Mouse (Mus musculus) heart, embryonic 16.5 days (tissue): ENCODE data around the gene Cyld. TPM values are rescaled to one million over a fixed set of nuclear protein-coding genes. Genes with fewer than 3 reads are reported as not detected.
"Not testable (repeated sequence)": the region's sequence is repeated elsewhere in the genome, so short reads cannot be mapped to it uniquely, and the experiment has no call there.

Source experiments
- ATAC-seq: fragments of 200-750 bp; cut with Nextera tagmentation; replicated peaks from 2 replicates; pipeline ENCODE4 v1.8.0; 2017; ENCODE audit warnings: moderate number of reproducible peaks; ENCODE audit not compliant: insufficient read depth, low FRiP score; ENCODE audit errors: extremely low read depth
- H3K27ac ChIP-seq: fragments of 300-500 bp; sonication (generic); 2 replicates; pipeline ENCODE4 v1.5.1; 2014; ENCODE audit warnings: mild to moderate bottlenecking, low read length, control low read depth, moderate library complexity
- H3K27me3 ChIP-seq: fragments of 300-500 bp; sonication (generic); 2 replicates; pipeline ENCODE4 v1.6.1; 2014; ENCODE audit warnings: low read length, mixed read lengths; ENCODE audit not compliant: control insufficient read depth, insufficient read depth
- H3K36me3 ChIP-seq: fragments of 300-500 bp; sonication (generic); 2 replicates; pipeline ENCODE4 v1.6.1; 2014; ENCODE audit not compliant: control insufficient read depth, insufficient read depth
- H3K4me1 ChIP-seq: fragments of 300-500 bp; sonication (generic); 2 replicates; pipeline ENCODE4 v1.6.1; 2014; ENCODE audit warnings: low read length, mixed read lengths; ENCODE audit not compliant: control insufficient read depth, insufficient read depth
- H3K4me2 ChIP-seq: fragments of 300-500 bp; sonication (generic); 2 replicates; pipeline ENCODE4 v1.6.1; 2014; ENCODE audit warnings: low read depth, mild to moderate bottlenecking, control low read depth, low read length
- H3K4me3 ChIP-seq: fragments of 300-500 bp; sonication (generic); 2 replicates; pipeline ENCODE4 v1.5.1; 2014; ENCODE audit warnings: mild to moderate bottlenecking, control low read depth, low read length
- H3K9ac ChIP-seq: fragments of 300-500 bp; sonication (generic); 2 replicates; pipeline ENCODE4 v1.6.1; 2014; ENCODE audit warnings: low read length, control low read depth
- H3K9me3 ChIP-seq: fragments of 300-500 bp; sonication (generic); replicated peaks from 2 replicates; pipeline ENCODE4 v1.6.1; 2016; ENCODE audit warnings: low read length; ENCODE audit not compliant: control insufficient read depth
- WGBS: fragments of 180-500 bp; shearing (Covaris S2); extraction: QIAGEN DNeasy Blood & Tissue Kit; methylation state at CpG from one replicate; pipeline ENCODE4 v1.1.7; 2014; 5-methylcytosine and 5-hydroxymethylcytosine counted together
- polyA plus RNA-seq: library from polyadenylated mRNA; unstranded; fragments of >200 nt; fragmentation: Nextera tagmentation; extraction: Ambion mirVana; gene quantifications from 2 replicates; pipeline ENCODE4 v1.2.1, GENCODE M21; 2015

Cyld gene
- polyA plus RNA-seq: 11.0 and 12.7 TPM in 2 replicates

- Histone ChIP-seq H3K27ac (peak within 1 kb of the TSS; percentile 82), H3K9me3 (no peaks in the 10 kb centered on the region), H3K27me3 (no peaks in the 10 kb centered on the region), H3K36me3 (no peaks in the 10 kb centered on the region), H3K9ac (peak within 1 kb of the TSS; percentile 91), H3K4me1 (peaks cover 8% of the 10 kb centered on the region), H3K4me2 (peak within 1 kb of the TSS; percentile 82), H3K4me3 (peak within 1 kb of the TSS; percentile 90)
- under 1% methylated on average over 80 of the region's 80 CpGs for WGBS
- peak; percentile 98 for ATAC-seq
These were observed at the start of gene Cyld for GRCm38 (mm10) chr8:88696721-88697641. Gene Cyld, plus strand, starts transcription at chr8:88697028.

- Histone ChIP-seq H3K27me3 (peaks cover 6% of the 10 kb centered on the region), H3K4me3 (no peak overlapping the region), H3K4me1 (peaks cover 7% of the 10 kb centered on the region), H3K9me3 (no peaks in the 10 kb centered on the region), H3K4me2 (no peak overlapping the region), H3K9ac (no peak overlapping the region), H3K36me3 (no peaks in the 10 kb centered on the region), H3K27ac (no peak overlapping the region)
- ATAC-seq: no peak
These were observed 48.5 kb upstream of the Cyld start for GRCm38 (mm10) chr8:88648322-88648721.

GRCm38 (mm10) chr8:88650016-88650708 is 46.7 kb upstream of the Cyld start:
- peaks cover 6% of the 10 kb centered on the region for H3K27me3 ChIP-seq
- no peak overlapping the region for H3K4me3 ChIP-seq
- no peak for ATAC-seq
- no peak overlapping the region for H3K9ac ChIP-seq
- H3K9me3 ChIP-seq: no peaks in the 10 kb centered on the region
- 70% methylated on average over 6 of the region's 6 CpGs for WGBS
- peaks cover 7% of the 10 kb centered on the region for H3K4me1 ChIP-seq
- H3K4me2 ChIP-seq: no peak overlapping the region
- no peaks in the 10 kb centered on the region for H3K36me3 ChIP-seq
- no peak overlapping the region for H3K27ac ChIP-seq

- H3K4me1 ChIP-seq, H3K36me3 ChIP-seq, H3K9ac ChIP-seq, ATAC-seq, H3K4me3 ChIP-seq, H3K9me3 ChIP-seq, H3K27me3 ChIP-seq, H3K4me2 ChIP-seq, H3K27ac ChIP-seq: not testable (repeated sequence)
- 70% methylated on average over 4 of the region's 4 CpGs for WGBS
These were observed 45.7 kb upstream of the Cyld start for GRCm38 (mm10) chr8:88651122-88651521.

GRCm38 (mm10) chr8:88655334-88655733 is 41.5 kb upstream of the Cyld start:
- no peak overlapping the region for H3K27ac ChIP-seq
- H3K27me3 ChIP-seq: peaks cover 2% of the 10 kb centered on the region; the same call in 1 of the 2 replicates
- no peaks in the 10 kb centered on the region for H3K36me3 ChIP-seq
- no peaks in the 10 kb centered on the region for H3K9me3 ChIP-seq
- no peak overlapping the region for H3K9ac ChIP-seq
- no peak for ATAC-seq
- H3K4me2 ChIP-seq: no peak overlapping the region
- H3K4me1 ChIP-seq: no peaks in the 10 kb centered on the region; the same call in 1 of the 2 replicates
- H3K4me3 ChIP-seq: no peak overlapping the region

- Histone ChIP-seq H3K4me2 (no peak overlapping the region), H3K9me3 (no peaks in the 10 kb centered on the region), H3K27ac (no peak overlapping the region), H3K4me1 (no peaks in the 10 kb centered on the region), H3K9ac (no peak overlapping the region), H3K4me3 (no peak overlapping the region), H3K36me3 (no peaks in the 10 kb centered on the region), H3K27me3 (no peaks in the 10 kb centered on the region)
- 72% methylated on average over 3 of the region's 3 CpGs for WGBS
- no peak for ATAC-seq
These were observed 37.0 kb upstream of the Cyld start for GRCm38 (mm10) chr8:88659873-88660272.

- Histone ChIP-seq H3K4me1 (no peaks in the 10 kb centered on the region), H3K27ac (no peak overlapping the region), H3K27me3 (no peaks in the 10 kb centered on the region), H3K36me3 (no peaks in the 10 kb centered on the region), H3K4me3 (no peak overlapping the region), H3K9ac (no peak overlapping the region), H3K4me2 (no peak overlapping the region), H3K9me3 (no peaks in the 10 kb centered on the region)
- 48% methylated on average over 6 of the region's 6 CpGs for WGBS
- no peak for ATAC-seq
These were observed 34.4 kb upstream of the Cyld start for GRCm38 (mm10) chr8:88662401-88662821.

GRCm38 (mm10) chr8:88664121-88664520 is 32.7 kb upstream of the Cyld start:
- peaks cover 2% of the 10 kb centered on the region; the same call in 1 of the 2 replicates for H3K27me3 ChIP-seq

GRCm38 (mm10) chr8:88664947-88665346 is 31.9 kb upstream of the Cyld start:
- H3K4me2 ChIP-seq: no peak overlapping the region
- H3K9ac ChIP-seq: no peak overlapping the region
- ATAC-seq: no peak
- peaks cover 2% of the 10 kb centered on the region; the same call in 1 of the 2 replicates for H3K27me3 ChIP-seq
- no peaks in the 10 kb centered on the region for H3K9me3 ChIP-seq
- H3K27ac ChIP-seq: no peak overlapping the region
- H3K4me1 ChIP-seq: no peaks in the 10 kb centered on the region
- WGBS: 70% methylated on average over 19 of the region's 19 CpGs
- H3K36me3 ChIP-seq: no peaks in the 10 kb centered on the region
- no peak overlapping the region for H3K4me3 ChIP-seq

More at GRCm38 (mm10) chr8:88664121-88664520, 32.7 kb upstream of the Cyld start:
- no peaks in the 10 kb centered on the region for H3K36me3 ChIP-seq
- H3K4me3 ChIP-seq: no peak overlapping the region
- H3K9me3 ChIP-seq: no peaks in the 10 kb centered on the region
- 80% methylated on average over 16 of the region's 16 CpGs for WGBS
- no peak for ATAC-seq
- no peaks in the 10 kb centered on the region for H3K4me1 ChIP-seq
- H3K4me2 ChIP-seq: no peak overlapping the region
- H3K27ac ChIP-seq: no peak overlapping the region
- H3K9ac ChIP-seq: no peak overlapping the region
